Mouse (Mus musculus) CD4-positive, CD25-positive, alpha-beta regulatory T cell, adult 2 months (primary cell): ENCODE measurements at regions not wholly inside any gene's neighbourhood (a gene's known extent, or its start where the extent isn't known, plus 50 kb on each side); places are given as distances from the start of the nearest gene placed in this dataset.
"Not testable (repeated sequence)": the region's sequence is repeated elsewhere in the genome, so short reads cannot be mapped to it uniquely, and the experiment has no call there.

Experiments used
- DNase-seq: peaks from one replicate; pipeline ENCODE4 v3.0.0-alpha.2; 2012; ENCODE audit warnings: low read depth, low spot score

DNA sequence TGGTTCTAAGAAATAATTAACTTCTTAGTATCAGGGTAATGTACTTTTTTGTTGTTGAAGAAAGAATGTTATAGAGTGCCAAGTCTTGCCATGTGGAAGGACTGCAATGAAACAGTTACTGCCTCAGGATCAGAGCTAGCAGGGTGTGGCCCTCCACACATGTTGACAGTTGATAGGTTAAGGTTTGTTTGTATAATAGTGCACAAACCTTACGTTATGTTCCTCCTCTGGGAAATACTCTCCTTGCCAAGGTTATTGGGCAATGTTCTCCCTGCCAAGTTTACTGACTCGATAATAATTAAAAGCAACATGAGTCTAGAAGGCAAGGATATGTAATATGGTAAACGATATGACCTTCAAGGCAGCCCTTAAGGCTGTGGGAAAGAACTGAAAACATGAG, 799.2 kb downstream of the Rab28 start:
- DNase-seq: no peak

DNA sequence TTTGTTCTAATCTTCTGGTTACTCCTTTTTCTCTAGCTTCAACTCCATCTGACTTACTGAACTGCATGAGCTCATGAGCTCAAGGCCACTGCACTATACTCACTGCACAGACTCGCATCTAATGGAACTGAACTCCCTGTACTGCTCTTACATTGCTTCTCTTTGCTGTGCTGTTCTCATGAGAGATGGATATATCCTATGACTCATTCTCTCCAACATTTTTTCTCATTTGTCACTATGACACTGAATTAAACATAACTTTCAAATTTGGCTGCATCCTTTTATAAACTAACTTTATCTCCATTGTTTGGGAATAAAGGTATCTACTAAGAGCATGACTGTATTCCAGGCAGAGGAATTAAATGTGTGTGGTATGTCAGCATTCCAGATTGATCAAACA, 806.2 kb downstream of the Rab28 start:
- no peak for DNase-seq

DNA sequence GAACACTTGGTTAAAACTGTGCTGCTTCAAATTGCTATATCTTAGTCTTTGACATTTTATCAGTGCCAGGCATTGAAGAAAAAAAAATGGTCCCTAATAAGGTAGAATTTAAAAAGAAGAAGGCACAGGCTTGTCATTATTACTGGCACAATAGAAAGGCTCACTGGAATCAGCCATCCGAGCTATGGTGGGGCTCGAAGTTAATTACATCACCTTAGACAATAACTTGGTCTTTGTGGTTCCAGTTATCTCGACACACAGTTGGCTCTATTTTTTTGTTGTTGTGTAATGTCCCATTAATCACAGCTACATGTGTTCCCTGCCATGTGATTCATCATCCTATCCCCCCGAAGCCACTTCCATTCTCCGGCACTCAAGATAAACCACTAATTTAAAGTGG, 825.1 kb downstream of the Rab28 start:
- no peak for DNase-seq

DNA sequence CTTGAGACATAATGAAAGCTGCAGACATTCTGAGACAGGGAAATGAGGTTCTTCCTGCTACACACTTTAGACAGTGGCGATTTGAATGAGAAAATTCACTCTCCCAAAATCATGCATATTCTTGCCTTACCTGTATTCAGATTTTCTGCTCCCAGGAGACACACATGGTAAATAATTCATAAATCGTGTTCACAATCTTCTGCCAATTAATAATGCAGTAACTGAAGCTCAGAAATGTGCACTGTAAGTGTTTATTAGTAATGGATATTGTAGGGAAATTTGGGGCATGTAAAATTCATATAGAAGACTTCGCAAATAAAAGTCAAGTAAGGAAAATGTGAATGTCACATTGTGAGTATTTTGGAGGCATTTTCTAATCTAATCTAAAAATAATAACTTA, 830.2 kb downstream of the Rab28 start:
- DNase-seq: no peak

DNA sequence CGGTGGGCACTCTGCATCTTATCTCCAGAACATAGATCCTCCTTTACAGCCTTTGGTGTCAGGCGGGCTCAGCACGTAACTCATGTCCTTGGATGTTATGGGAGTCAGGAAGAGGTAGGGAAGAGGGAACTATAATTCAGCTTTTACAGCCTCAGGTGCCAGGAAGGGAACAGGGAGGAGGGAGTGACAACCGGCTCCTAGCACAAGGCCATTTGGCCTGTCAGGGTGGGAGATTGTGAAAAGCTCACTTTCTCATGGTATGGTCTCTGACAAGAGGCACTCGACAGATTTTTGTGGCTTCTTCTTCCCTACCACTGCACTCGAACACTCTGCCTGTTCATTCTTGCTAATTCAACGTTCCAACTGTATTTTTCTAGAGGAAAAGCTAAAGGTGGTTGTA, 845.6 kb downstream of the Rab28 start:
- not testable (repeated sequence) for DNase-seq
